Mouse (Mus musculus): ENCODE data around the gene Fgfr2. TPM values are rescaled to one million over a fixed set of nuclear protein-coding genes. Genes with fewer than 3 reads are reported as not detected.

Fgfr2 gene
- total RNA-seq, 2 experiments from 2014 or later: 1.7 to 3.7 TPM

DNA sequence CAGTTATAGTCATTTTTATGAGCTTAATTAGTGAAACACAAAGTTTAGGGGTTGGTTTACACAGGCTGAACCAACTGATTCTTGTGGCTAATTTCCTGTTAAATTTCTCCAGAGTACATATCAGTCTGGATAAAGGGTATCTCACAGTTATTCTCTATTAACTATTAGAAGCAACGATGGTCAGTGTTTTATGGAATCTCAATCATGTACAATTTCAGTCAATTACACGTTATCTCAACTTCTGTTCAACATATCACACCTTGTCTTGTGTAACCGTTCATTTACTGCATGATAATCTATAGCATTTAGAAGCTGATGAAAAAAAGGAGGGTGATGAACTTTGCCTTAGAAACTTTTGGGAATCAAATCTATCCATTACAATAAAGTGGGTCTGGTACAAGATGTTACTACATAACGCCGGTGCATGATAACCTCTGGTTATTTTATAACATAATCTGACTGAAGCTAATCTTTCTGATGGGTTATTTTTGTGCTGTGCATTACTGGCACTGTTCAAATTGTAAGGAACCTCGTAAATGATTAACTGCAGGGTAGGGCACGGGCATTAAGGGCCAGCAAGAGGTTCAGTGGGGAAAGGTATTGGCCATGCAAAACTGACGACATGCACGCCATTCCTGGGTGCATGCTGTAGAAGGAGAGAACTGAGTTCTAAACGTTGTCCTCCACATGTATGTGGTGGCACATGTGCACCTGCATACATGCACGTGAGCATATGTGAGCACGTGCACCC lies 2121.0 kb downstream of the Fgfr2 start:
- no peak for ATAC-seq (replicated peaks; ENCODE audit: low FRiP score, poor library complexity, severe bottlenecking)

DNA sequence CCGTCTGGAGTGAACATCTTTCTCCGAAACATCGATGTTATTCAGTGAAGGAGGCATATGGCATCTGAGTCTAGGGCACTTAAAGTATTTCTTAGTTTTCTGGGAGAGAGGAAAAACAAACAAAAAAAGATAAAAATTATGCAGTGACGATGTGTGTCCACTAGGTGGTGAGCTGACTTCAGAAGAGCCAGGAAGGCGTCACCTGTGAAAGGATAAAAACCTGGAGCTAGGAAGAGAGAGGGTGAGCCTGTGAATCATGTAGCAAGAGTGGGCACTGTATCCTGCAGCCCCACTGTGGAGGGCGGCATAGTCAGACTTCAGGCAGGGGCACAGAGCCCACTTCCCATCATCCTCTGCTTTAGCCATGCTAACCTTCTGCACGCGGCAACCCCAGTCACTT lies 2129.2 kb downstream of the Fgfr2 start:
- ATAC-seq (replicated peaks; ENCODE audit: low FRiP score, poor library complexity, severe bottlenecking): no peak

DNA sequence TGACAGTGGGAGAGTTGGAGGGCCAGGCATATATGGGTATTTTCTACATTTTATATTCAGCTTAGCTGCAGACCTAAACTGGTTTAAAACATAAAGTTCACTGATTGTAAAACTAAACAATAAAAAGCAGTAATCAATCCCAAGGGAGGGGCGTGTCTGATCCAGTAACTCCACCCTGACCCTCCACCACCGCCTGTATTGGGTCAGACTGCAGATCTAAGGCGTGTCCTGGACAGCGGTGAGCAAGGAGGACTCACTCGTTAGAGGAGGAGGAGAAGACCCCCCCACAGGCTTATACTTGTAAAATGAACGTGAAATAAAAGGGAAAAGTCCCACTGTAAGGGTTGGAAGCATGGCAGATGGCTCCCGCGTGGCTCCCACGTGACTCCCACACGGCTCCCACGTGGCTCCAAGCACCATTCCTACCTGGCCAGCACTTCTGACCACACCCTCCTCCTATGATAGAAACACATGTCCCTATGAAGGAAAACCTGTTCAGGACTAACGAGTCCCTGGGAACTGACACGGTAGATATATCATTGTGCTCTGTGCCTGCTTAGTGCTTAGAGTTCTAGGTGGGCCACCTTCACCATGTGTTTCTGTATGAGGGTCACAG lies 2131.9 kb downstream of the Fgfr2 start:
- ATAC-seq (replicated peaks; ENCODE audit: low FRiP score, poor library complexity, severe bottlenecking): no peak

DNA sequence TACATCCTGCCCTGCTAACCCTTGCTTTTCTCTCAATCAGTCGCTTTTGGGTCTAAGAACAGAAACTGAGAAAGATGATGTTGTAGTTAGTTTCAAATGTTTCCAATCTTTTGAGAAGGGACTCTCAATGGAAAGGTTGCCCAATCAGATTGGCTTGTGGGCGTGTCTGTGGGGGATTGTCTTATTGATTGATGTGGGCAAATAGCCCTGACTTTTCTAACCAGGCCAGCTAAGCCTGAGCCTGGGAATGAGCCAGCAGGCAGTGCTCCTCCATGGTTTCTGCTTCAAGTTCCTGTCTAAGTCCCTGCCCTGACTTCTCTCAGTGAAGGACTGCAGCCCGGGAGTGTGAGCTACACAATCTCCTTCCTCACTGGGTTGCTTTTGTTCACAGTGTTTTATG lies 2133.8 kb downstream of the Fgfr2 start:
- no peak for ATAC-seq (replicated peaks; ENCODE audit: low FRiP score, poor library complexity, severe bottlenecking)

DNA sequence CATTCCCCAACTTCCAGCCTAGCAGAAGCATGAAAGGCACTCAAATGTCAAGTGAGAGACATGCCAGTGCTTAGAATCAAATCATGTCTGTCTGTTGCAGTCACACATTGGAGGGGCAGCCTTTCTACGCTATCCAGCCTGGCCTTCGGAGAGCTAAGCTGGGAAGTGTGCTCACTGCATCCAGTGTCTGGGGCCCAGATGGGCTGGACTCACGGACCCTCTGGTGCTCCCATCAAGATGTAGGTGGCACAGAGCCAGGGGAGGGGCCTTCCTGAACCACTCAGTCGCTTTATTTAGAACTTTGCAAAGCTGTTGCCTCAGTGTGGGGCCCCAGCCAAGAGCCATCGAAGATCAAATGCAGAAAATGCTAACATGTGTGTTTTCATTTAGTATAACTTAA lies 2135.0 kb downstream of the Fgfr2 start:
- no peak for ATAC-seq (replicated peaks; ENCODE audit: low FRiP score, poor library complexity, severe bottlenecking)

DNA sequence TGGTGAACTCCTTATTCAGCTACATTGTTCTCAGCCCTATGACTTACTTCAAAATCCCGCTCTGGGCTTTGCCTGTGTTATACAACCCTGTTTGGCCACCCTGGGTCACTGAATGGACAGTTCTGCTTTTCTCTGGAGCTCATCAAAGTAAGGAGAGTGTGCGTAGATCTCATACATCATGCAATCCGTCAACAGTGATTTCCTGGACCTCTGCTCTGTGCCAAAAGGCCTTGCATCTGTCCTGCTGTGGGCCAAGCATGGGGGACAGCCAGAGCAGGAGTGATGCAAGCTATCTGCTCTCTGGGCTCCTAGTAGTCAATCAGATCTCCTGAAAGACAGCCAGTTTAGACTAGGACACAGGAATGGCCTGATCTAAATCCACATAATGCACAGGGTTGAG lies 2137.4 kb downstream of the Fgfr2 start:
- no peak for ATAC-seq (replicated peaks; ENCODE audit: low FRiP score, poor library complexity, severe bottlenecking)

DNA sequence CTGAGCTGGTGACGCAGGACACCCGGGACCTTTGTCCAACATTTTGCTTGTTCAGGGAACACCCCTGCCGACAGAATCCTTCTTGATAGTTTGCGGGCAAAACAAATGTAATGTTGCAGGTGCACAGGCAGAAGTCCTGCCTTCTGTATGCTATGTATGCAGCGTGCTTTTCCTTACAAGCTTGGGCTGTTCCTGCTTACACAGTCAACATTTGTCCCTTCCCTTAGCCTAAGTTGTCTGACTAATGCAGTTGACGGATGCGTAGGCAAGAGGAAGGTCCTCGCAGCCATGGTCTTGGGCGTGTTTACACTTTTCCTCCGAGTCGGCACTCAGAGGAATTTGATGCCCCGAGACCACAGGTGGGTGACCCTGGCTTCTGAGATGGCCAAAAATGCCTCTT lies 2138.0 kb downstream of the Fgfr2 start:
- no peak for ATAC-seq (replicated peaks; ENCODE audit: low FRiP score, poor library complexity, severe bottlenecking)

DNA sequence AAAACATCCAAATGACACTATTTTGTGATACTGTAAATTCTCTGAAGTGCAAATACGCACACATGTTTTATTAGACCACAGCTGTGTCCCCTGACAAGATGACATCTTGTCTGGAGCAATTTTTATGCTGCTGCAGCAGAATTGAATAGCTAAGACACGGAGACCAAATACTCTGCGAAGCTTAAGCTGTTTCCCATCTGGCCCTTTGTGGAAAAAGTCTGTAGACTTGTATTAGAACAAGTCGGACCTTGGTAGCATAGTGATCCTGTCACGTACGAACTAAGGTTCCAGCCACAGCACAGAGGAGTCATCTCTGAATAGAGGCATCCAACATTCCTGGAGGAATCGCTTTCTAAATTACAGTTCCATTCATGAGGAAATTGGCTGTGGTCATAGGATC lies 2138.9 kb downstream of the Fgfr2 start:
- no peak for ATAC-seq (replicated peaks; ENCODE audit: low FRiP score, poor library complexity, severe bottlenecking)

DNA sequence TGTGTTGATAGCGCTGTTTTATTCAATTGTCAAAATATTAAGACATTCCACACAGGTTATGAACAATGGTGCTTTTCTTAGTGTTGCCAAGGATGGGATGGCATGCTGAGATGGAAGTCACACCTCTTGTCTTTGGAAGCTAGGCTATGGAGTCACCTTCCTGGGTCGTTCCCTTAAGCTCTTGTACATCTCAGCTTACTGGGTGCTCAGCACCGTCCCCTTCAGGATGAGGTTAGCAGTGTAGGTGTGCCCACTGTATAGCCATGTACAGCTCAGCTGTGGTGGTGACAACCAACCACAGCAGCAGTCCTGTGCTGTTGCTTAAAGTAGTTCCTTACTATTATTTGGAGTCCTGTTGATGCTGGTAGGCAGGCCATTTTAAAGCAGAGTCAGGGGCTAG lies 2140.3 kb downstream of the Fgfr2 start:
- ATAC-seq (replicated peaks; ENCODE audit: low FRiP score, poor library complexity, severe bottlenecking): no peak

DNA sequence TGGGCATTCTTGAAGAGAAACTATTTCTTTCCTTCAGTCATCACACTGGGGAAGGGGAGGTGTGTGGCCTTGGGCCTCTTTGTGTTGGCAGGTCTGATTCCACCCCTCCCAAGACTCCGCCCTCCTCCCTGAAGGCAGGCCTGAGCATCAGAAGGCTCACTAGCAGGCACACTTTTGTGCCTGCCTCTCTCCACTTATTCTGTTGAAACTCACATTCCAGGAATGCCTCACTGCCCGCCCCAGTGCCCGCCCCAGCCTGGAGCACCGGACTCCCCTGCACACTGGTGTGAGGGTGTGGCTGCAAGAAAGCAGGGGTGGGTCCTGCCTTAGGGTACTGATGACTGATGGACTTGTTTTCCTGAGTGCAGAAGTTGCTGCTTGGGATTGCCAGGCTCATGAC lies 2140.8 kb downstream of the Fgfr2 start:
- ATAC-seq (replicated peaks; ENCODE audit: low FRiP score, poor library complexity, severe bottlenecking): no peak

DNA sequence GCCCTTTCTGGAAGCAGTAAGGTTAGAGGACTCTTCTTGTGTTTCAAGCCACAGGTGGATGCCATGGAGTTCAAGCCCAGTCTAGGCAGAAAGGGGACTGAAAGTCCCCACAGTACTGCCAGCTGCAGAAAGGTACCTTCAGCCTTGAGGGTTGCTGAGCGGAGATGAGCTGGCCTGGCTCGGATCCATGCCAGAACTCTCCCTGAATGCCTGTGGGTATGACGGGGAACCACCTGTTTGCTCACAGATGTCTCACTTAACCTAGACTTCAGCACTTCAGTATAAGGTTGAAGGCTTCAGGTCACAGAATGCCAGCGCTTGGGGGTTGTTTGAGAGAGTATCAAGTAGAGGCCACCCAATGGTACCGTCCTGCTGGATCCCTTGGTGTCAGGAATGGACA lies 2143.0 kb downstream of the Fgfr2 start:
- ATAC-seq (replicated peaks; ENCODE audit: low FRiP score, poor library complexity, severe bottlenecking): no peak

DNA sequence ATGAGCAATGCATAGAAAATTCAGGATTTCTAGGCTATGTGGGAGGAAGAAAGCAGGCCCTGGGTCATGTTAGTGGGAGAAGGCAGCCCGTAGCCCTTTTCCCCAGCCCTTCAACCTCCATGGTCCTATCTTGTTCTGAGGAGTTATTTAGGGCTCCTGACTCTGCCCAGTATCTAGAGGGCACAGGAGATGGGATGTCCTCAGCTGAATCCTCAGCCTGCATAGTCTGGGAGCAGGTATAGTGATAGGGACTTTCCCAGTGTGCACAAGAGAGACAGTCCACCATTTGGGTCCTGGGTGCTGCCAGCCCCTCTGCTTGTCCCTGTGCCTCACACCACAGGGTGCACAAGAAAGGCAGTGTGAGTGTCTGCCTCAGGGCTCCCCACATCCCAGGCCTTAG lies 2144.6 kb downstream of the Fgfr2 start:
- no peak for ATAC-seq (replicated peaks; ENCODE audit: low FRiP score, poor library complexity, severe bottlenecking)

DNA sequence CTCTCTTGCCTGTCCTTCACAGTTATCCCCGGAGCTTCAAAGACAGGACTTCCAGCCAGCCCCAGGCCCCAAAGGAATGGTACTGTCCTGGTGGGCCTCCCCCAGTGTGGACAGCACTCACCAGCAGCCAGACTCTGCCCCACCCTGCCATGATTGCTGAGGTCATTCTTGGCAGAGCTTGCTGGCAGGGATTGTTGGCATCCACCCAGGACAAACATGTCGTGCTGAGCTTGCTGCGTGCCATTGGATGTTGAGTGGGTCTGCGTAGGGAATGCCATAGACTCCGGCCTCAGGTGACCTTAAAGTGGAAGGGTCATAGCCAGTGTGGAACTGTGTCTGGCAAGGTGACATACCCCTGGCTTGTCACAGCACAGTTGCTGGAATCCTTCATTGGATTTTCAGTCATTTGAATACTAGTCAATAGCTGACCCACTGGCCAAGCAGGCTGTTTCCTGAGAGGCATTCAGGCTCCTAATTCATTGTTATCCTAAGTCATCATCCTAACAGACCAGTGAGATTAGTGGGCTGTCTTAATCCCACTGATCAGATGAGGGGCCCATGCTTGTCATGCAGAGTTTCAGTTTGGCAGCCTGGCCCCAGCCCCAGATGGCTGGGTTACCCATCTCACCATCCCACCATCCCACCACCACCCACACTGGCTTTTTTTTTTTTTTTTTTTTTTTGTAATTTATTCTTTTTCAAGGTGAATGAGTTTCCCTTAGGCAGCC lies 2145.2 kb downstream of the Fgfr2 start:
- no peak for ATAC-seq (replicated peaks; ENCODE audit: low FRiP score, poor library complexity, severe bottlenecking)

DNA sequence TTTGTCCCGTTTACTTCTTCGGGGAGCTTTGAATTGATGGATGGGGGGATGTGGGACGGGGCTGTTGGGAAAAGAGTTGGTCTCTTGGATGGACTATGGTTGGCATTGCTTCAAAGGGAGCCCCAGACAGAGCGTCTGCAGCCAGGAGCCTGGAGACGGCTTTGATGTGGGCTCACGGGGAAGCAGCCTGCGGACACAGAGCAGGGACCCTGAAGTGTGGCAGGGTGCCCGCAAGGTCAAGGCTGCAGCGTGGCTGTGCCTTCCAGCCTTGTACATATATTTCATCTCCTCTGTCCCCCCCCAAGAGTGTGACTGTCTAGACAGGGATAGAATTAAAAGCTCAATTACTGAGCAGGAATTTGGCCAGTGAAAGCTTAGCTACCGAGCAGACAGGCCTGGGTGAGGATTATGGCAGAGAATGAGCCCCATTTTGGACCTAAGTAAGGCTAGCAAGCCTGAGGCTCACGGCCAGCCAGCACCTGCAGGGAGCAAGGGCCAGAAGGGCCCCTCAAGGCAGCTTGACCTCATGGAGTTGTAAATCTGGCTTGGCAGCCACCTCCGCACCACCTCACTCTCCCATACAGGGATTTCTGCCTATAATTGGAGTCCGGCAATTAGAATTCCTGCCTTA lies 2146.7 kb downstream of the Fgfr2 start:
- ATAC-seq (replicated peaks; ENCODE audit: low FRiP score, poor library complexity, severe bottlenecking): no peak

DNA sequence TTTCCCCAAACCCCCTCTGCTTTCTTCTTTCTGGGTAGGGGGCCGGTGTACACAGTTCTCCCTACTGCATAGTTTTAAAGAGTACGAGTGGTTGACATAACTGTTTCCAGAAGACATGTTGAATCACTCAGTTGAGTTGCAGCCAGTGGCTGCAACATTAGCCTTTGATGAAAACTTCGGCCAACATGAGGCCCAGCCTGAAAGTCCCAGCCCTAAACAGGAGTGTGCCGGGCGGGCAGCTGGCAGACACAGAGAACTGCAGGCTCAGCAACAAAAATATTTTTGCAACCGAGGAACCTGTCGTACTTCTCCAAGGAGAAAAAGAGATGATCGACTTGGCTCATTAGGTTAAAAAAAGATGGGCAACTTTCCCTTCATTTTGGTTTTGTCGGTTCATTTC lies 2150.4 kb downstream of the Fgfr2 start:
- ATAC-seq (replicated peaks; ENCODE audit: low FRiP score, poor library complexity, severe bottlenecking): no peak

DNA sequence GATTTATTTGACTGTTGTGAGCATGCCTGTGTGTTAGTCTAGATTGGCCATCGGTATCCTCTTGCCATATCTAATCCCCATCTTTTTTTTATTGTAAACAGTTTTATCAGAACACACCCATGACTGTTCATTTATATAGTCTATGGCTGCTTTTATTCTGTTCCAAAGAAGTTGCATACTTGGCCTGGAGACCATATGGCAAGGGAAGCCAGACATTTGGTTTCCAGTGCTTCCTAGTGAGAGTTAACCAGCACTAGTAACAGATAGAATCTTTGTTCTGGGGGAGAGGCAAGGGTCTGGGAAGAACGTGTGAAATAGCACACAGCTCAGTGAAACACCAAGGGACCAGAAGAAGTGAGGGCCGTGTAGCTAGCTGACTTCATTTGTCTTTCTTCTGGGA lies 2153.6 kb downstream of the Fgfr2 start:
- no peak for ATAC-seq (replicated peaks; ENCODE audit: low FRiP score, poor library complexity, severe bottlenecking)

DNA sequence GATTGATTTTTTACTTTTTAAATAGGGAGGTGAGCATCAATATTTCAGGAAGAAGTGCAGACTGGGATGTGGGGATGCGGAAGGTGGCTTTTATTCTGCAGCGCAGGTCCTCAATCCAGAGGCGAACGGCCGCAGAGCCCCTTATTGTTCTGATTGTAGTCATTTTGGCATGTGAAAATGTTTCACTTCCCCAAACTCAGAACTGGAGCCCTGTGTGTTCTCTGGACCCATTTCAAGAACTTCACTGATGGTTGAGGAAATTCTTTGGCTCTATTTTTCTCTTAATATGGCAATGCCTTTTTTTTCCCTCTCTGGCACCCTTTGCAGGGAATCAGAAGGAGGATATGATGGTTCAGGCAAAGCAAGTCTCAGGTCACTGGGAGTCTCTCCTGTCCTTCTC lies 2154.1 kb downstream of the Fgfr2 start:
- no peak for ATAC-seq (replicated peaks; ENCODE audit: low FRiP score, poor library complexity, severe bottlenecking)

DNA sequence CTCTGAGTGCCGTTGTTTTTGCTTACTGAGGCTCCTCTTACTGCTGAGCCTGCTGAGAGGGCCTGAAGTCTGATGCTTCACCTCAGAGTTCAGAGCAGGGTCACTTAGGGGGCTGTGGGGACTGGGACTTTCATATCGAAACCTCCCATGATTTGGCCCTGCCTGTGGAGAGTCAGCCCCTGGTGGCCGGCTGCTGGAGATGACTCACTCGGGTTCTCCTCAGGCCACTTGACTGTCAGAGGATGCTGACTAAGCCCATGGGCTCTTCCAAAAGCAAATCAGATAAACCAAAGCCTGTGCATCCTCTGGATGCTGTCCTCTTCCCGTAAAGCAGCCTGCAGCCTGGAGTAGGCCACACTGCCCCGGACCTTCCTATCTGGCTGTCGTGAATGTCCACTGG lies 2154.6 kb downstream of the Fgfr2 start:
- no peak for ATAC-seq (replicated peaks; ENCODE audit: low FRiP score, poor library complexity, severe bottlenecking)

DNA sequence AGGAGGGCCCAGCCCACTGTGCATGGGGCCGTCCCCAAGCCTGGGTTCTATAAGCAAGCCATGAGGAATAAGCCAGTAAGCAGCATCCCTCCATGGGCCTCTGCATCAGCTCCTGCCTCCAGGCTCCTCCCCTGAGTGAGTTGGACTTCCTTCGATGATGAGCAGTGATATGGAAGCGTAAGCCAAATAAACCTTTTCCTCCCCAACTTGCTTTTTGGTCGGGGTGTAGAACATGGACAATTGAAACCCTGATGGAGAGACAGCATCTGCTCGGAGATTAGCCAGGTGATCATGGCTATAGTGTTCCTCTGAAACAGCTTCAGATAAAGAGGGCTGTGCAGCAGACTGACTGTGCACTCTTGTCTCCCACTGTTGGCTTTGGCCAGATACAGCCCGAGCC lies 2155.2 kb downstream of the Fgfr2 start:
- ATAC-seq (replicated peaks; ENCODE audit: low FRiP score, poor library complexity, severe bottlenecking): no peak

DNA sequence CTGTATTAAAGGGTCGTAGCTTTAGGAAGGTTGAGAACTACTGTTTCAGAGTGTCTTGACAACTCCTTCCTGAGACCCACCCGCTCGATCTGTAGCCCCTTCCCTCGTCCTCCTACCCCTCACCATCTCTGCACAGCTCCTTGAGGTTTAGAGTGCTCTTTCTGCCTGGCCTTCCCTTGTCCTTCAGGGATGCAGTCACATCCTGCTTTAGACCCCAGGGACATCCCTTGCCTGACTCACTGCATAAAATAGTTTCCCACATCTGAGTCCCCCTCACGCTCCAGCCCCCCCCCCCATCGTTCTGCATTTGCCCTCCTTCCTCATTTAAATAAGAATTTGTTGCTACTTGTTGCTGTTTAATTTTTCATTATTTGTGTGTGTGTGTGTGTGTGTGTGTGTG lies 2156.3 kb downstream of the Fgfr2 start:
- ATAC-seq (replicated peaks; ENCODE audit: low FRiP score, poor library complexity, severe bottlenecking): no peak

DNA sequence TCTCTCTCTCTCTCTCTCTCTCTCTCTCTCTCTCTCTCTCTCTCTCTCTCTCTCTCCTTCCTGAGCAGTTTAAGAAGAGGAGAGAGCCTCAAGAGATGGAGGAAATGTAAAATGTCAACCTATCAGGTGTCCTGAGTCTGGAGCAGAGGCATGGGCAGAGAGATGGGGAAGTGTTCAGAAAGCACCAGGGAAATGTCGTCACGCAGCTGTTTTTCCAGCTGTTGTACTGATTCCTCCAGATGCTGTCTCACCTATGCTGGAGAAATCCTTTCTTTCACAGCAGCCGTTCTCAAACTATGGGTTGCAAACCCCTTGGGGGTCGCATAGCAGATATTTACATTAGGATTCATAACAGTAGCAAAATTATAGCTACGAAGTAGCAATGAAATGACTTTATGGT lies 2156.7 kb downstream of the Fgfr2 start:
- ATAC-seq (replicated peaks; ENCODE audit: low FRiP score, poor library complexity, severe bottlenecking): no peak
